Mouse (Mus musculus) hindbrain, embryonic 13.5 days (tissue): ENCODE measurements around the gene Ptpa. TPM values are rescaled to one million over a fixed set of nuclear protein-coding genes. Genes with fewer than 3 reads are reported as not detected.

Experiments used
- ATAC-seq: fragments of 200-750 bp; cut with Nextera tagmentation; 2 replicates; pipeline ENCODE4 v1.8.0; 2017; ENCODE audit warnings: moderate TSS enrichment; ENCODE audit not compliant: low FRiP score
- H3K27ac ChIP-seq: fragments of 300-500 bp; sonication (generic); 2 replicates; pipeline ENCODE4 v1.5.1; 2015; ENCODE audit warnings: inconsistent platforms, mild to moderate bottlenecking, moderate library complexity
- H3K27me3 ChIP-seq: fragments of 300-500 bp; sonication (generic); 2 replicates; pipeline ENCODE4 v1.6.1; 2015; ENCODE audit warnings: mild to moderate bottlenecking, inconsistent platforms
- H3K36me3 ChIP-seq: fragments of 300-500 bp; sonication (generic); 2 replicates; pipeline ENCODE4 v1.6.1; 2015; ENCODE audit warnings: mild to moderate bottlenecking, inconsistent platforms
- H3K4me1 ChIP-seq: fragments of 300-500 bp; sonication (generic); replicated peaks from 2 replicates; pipeline ENCODE4 v1.6.1; 2015; ENCODE audit warnings: inconsistent platforms
- H3K4me2 ChIP-seq: fragments of 300-500 bp; sonication (generic); 2 replicates; pipeline ENCODE4 v1.6.1; 2015; ENCODE audit warnings: inconsistent platforms, mild to moderate bottlenecking, moderate library complexity
- H3K4me3 ChIP-seq: fragments of 300-500 bp; sonication (generic); 2 replicates; pipeline ENCODE4 v1.5.1; 2015; ENCODE audit warnings: mild to moderate bottlenecking, inconsistent platforms
- H3K9ac ChIP-seq: fragments of 300-500 bp; sonication (generic); 2 replicates; pipeline ENCODE4 v1.6.1; 2015; ENCODE audit warnings: mild to moderate bottlenecking, inconsistent platforms
- H3K9me3 ChIP-seq: fragments of 300-500 bp; sonication (generic); 2 replicates; pipeline ENCODE4 v1.6.1; 2016; ENCODE audit warnings: inconsistent platforms
- WGBS: fragments of 180-500 bp; shearing (Covaris S2); methylation state at CpG from one replicate; pipeline ENCODE4 v1.1.7; 2015; 5-methylcytosine and 5-hydroxymethylcytosine counted together
- polyA plus RNA-seq: library from polyadenylated mRNA; unstranded; fragments of >200 nt; fragmentation: Nextera tagmentation; extraction: Ambion mirVana; gene quantifications from 2 replicates; pipeline ENCODE4 v1.2.1, GENCODE M21; 2015

The Ptpa gene
- polyA plus RNA-seq, 1 experiment from 2014 or later: 129 TPM

DNA sequence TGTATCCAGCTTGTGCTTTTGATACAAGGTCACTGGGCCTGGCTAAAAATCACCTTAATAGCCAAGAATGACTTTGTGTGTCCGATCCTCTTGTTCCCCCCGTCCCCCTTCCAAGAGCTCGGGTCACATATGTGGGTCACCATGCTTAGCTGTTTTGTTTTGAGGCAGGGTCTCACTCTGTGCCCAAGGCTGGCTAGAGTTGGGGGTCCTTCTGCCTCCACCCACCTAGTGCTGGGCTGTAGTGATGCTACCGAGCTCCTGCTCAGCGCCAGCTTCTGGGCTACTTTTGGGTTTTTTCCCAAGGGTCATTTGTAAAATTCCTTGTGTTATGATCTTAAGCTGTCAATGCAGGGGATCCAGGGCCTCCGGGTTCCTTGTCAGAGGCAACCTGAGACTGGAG, 2.4 kb downstream of the Ptpa start:
- no peaks in the 10 kb centered on the region for H3K36me3 ChIP-seq
- ATAC-seq: no peak
- peaks cover 58% of the 10 kb centered on the region for H3K4me1 ChIP-seq
- H3K27ac ChIP-seq: peak overlapping the region; percentile 20; the same call in 1 of the 2 replicates
- WGBS: 76% methylated on average over 6 of the region's 6 CpGs
- peaks cover 3% of the 10 kb centered on the region; the same call in 1 of the 2 replicates for H3K27me3 ChIP-seq
- H3K9me3 ChIP-seq: no peaks in the 10 kb centered on the region
- H3K9ac ChIP-seq: peak overlapping the region; percentile 61
- H3K4me3 ChIP-seq: peak overlapping the region; percentile 11; the same call in 1 of the 2 replicates
- H3K4me2 ChIP-seq: peak overlapping the region; percentile 73

GRCm38 (mm10) chr2:30419112-30419511, 3.3 kb downstream of the Ptpa start:
- Histone ChIP-seq H3K4me1 (peaks cover 49% of the 10 kb centered on the region), H3K4me3 (peak overlapping the region; percentile 11; the same call in 1 of the 2 replicates), H3K4me2 (peak overlapping the region; percentile 73; the same call in 1 of the 2 replicates), H3K36me3 (no peaks in the 10 kb centered on the region), H3K9me3 (no peaks in the 10 kb centered on the region), H3K27ac (peak overlapping the region; percentile 73), H3K27me3 (no peaks in the 10 kb centered on the region), H3K9ac (peak overlapping the region; percentile 61; the same call in 1 of the 2 replicates)
- WGBS: 41% methylated on average over 10 of the region's 10 CpGs
- ATAC-seq: no peak

- no peak overlapping the region for H3K9ac ChIP-seq
- no peaks in the 10 kb centered on the region for H3K9me3 ChIP-seq
- no peak overlapping the region for H3K4me2 ChIP-seq
- H3K27ac ChIP-seq: peak overlapping the region; percentile 23; the same call in 1 of the 2 replicates
- no peaks in the 10 kb centered on the region for H3K27me3 ChIP-seq
- no peak overlapping the region for H3K4me3 ChIP-seq
- H3K4me1 ChIP-seq: peaks cover 38% of the 10 kb centered on the region
- ATAC-seq: no peak
- WGBS: 66% methylated on average over 4 of the region's 4 CpGs
- H3K36me3 ChIP-seq: peaks cover 4% of the 10 kb centered on the region
Measured at GRCm38 (mm10) chr2:30421432-30421831, 5.6 kb downstream of the Ptpa start.

DNA sequence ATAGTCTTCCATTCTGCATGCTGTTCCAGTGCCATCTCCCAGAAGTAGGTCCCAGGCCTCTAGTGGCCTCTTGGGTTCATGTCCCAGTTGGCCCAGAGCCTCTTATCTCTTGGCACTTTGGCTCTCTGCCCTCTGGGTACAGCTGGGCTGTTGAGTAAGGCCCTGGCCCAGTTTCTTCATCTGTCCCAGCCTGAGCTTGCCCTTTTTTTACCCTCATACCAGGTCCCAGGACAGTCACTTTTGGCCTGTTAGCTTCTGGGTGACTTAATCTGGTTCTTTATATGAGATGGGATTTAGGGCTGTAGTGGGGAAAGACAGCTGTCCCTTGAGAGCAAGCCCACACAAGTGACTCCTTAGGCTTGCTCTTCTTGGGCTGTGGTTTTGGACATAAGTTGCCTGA, 13.3 kb downstream of the Ptpa start:
- H3K27ac ChIP-seq: no peak overlapping the region
- ATAC-seq: no peak
- no peak overlapping the region for H3K4me2 ChIP-seq
- no peaks in the 10 kb centered on the region for H3K27me3 ChIP-seq
- no peak overlapping the region for H3K4me3 ChIP-seq
- no peak overlapping the region for H3K9ac ChIP-seq
- H3K4me1 ChIP-seq: no peaks in the 10 kb centered on the region
- H3K36me3 ChIP-seq: peaks cover 81% of the 10 kb centered on the region
- H3K9me3 ChIP-seq: no peaks in the 10 kb centered on the region

DNA sequence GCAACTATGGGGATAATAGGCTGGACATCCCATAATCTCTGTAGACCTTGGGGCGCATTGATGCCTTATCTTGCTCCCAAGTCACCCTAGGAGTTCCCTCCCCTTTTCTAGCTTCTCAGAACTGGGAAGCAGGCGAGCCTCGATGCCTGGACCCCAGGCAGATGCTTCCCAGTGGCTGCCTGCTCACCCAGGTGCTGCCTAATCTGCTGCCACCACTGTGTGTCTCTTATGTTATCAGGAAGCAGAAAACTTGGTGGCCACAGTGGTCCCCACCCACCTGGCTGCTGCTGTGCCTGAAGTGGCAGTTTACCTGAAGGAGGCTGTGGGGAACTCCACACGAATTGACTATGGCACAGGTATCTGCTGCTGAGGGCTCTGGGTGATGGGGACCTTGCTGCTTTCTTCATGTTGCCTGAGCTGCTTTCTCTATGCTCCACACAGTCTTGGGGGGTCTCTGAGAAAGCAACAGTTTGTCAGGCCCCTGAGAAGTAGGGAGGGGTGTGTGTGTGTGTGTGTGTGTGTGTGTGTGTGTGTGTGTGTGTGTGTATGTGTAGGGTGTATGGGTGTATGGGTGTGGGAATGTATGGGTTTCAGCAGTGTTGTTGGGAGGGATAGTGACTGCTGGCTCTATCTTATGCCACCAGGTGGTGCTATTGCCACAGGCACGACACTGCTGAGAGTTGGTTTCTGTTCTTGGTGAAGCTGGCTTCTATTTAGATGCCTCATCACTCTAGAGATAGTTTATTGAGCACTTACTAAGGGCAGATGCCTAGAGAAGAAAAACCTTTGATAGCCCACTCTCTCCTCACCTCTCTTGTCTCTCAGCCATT, 19.7 kb downstream of the Ptpa start:
- peaks cover 77% of the 10 kb centered on the region for H3K36me3 ChIP-seq
- no peak overlapping the region for H3K4me2 ChIP-seq
- no peaks in the 10 kb centered on the region for H3K9me3 ChIP-seq
- H3K27me3 ChIP-seq: no peaks in the 10 kb centered on the region
- ATAC-seq: peak; percentile 55; the same call in 1 of the 2 replicates
- H3K4me1 ChIP-seq: peaks cover 10% of the 10 kb centered on the region
- no peak overlapping the region for H3K9ac ChIP-seq
- H3K27ac ChIP-seq: no peak overlapping the region
- WGBS: 51% methylated on average over 5 of the region's 5 CpGs
- H3K4me3 ChIP-seq: no peak overlapping the region

- Histone ChIP-seq H3K4me1 (peaks cover 16% of the 10 kb centered on the region), H3K27ac (no peak overlapping the region), H3K4me3 (no peak overlapping the region), H3K9ac (no peak overlapping the region), H3K4me2 (no peak overlapping the region), H3K36me3 (peaks cover 71% of the 10 kb centered on the region), H3K9me3 (no peaks in the 10 kb centered on the region), H3K27me3 (no peaks in the 10 kb centered on the region)
- WGBS: 87% methylated on average over 5 of the region's 5 CpGs
- ATAC-seq: no peak
Measured at GRCm38 (mm10) chr2:30436156-30436545, 20.3 kb downstream of the Ptpa start.

DNA sequence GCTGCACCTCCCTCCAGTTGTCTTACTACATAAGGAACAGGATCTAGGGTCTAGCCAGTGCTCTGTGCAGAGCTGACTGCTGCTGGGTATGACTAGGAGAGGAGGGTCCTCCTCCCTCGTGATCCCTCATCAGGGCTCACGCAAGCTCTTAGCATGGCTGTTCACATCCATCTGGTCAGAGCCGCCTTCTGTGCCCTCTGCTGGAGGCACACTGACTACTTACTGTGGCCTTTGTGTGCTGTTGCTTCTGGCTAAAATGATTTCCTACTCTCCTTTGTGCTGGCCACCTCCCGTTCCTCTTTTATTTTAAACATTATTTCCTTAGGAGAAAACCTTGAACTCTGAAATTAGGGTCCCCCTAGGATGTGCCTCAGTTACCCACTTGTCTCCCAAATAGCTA, 21.0 kb downstream of the Ptpa start:
- ATAC-seq: no peak
- 0 out of 2 replicates have a peak overlapping the region, but pooled peaks have one; percentile 35 for H3K9ac ChIP-seq
- H3K27ac ChIP-seq: no peak overlapping the region
- no peak overlapping the region for H3K4me2 ChIP-seq
- H3K36me3 ChIP-seq: peaks cover 64% of the 10 kb centered on the region
- H3K27me3 ChIP-seq: no peaks in the 10 kb centered on the region
- H3K4me3 ChIP-seq: no peak overlapping the region
- WGBS: 77% methylated on average over 4 of the region's 4 CpGs
- H3K4me1 ChIP-seq: peaks cover 22% of the 10 kb centered on the region
- H3K9me3 ChIP-seq: no peaks in the 10 kb centered on the region

- H3K36me3 ChIP-seq: peaks cover 54% of the 10 kb centered on the region
- no peaks in the 10 kb centered on the region for H3K9me3 ChIP-seq
- WGBS: 90% methylated on average over 4 of the region's 4 CpGs
- no peak for ATAC-seq
- H3K4me2 ChIP-seq: no peak overlapping the region
- H3K27me3 ChIP-seq: no peaks in the 10 kb centered on the region
- H3K27ac ChIP-seq: no peak overlapping the region
- H3K4me3 ChIP-seq: no peak overlapping the region
- H3K9ac ChIP-seq: no peak overlapping the region
- H3K4me1 ChIP-seq: peaks cover 32% of the 10 kb centered on the region
Measured at GRCm38 (mm10) chr2:30437791-30438190, 22.0 kb downstream of the Ptpa start.

DNA sequence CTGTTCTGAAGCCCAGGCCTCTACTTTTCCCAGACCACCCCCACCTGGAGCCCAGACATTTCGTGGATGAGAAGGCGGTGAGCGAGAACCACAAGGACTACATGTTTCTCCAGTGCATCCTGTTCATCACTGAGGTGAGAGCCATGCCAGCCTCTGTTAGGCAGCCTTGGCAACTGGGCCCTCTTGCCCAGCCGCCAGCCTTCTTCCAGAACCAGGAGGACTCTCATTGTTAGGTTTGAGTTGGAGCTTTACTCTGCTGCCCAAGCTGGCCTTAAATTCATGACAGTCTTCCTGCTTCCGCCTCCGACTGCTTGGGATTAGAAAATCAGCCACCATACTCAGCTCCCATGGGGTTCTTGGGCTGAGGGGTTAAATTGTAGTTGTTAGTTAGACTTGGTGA, 23.8 kb downstream of the Ptpa start:
- H3K4me3 ChIP-seq: no peak overlapping the region
- H3K9ac ChIP-seq: no peak overlapping the region
- 96% methylated on average over 6 of the region's 6 CpGs for WGBS
- no peaks in the 10 kb centered on the region for H3K9me3 ChIP-seq
- H3K36me3 ChIP-seq: peaks cover 53% of the 10 kb centered on the region
- peak overlapping the region; percentile 94 for H3K27ac ChIP-seq
- no peak overlapping the region for H3K4me2 ChIP-seq
- ATAC-seq: no peak
- no peaks in the 10 kb centered on the region for H3K27me3 ChIP-seq
- peaks cover 50% of the 10 kb centered on the region for H3K4me1 ChIP-seq

DNA sequence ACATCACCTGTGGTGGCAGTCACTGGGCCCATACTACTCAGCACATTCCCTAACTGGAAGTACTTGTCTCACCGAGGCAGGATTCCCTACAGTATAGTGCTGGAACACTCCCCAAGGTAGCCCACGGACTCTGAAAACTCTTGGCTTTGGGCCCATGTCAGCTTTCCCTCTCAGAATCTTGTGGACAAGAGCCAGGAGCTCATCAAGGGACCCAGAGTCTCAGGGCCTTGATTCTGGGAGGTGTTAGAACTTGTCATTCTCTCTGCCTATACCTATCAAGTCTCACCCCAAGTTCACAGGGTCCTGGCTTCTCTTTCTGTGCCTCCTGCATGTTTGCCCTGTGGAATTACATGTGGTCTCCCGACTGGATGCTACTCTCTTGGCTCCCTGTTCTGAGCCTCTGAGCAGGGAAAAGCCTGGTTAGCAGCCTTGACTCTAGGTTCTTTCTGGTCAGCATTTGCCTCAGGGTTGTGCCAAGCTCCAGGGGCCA, 24.4 kb downstream of the Ptpa start:
- no peak for ATAC-seq
- Histone ChIP-seq H3K4me1 (peaks cover 56% of the 10 kb centered on the region), H3K36me3 (peaks cover 54% of the 10 kb centered on the region), H3K9ac (peak overlapping the region; percentile 31; the same call in 1 of the 2 replicates), H3K4me3 (no peak overlapping the region), H3K27ac (peak overlapping the region; percentile 94), H3K9me3 (no peaks in the 10 kb centered on the region), H3K27me3 (no peaks in the 10 kb centered on the region), H3K4me2 (no peak overlapping the region)
- WGBS: 56% methylated on average over 3 of the region's 3 CpGs

GRCm38 (mm10) chr2:30440701-30441517, 25.1 kb downstream of the Ptpa start:
- Histone ChIP-seq H3K36me3 (peaks cover 58% of the 10 kb centered on the region), H3K4me1 (peaks cover 62% of the 10 kb centered on the region)
- 19% methylated on average over 12 of the region's 12 CpGs for WGBS

More at GRCm38 (mm10) chr2:30440701-30441517, 25.1 kb downstream of the Ptpa start:
- H3K27ac ChIP-seq: peak overlapping the region; percentile 94
- H3K27me3 ChIP-seq: no peaks in the 10 kb centered on the region
- no peaks in the 10 kb centered on the region for H3K9me3 ChIP-seq
- ATAC-seq: 0 out of 2 replicates have a peak, but pooled peaks have one; percentile 14
- peak overlapping the region; percentile 36 for H3K4me2 ChIP-seq
- no peak overlapping the region for H3K4me3 ChIP-seq
- peak overlapping the region; percentile 59 for H3K9ac ChIP-seq
